Mouse (Mus musculus) olfactory bulb, adult 2 months (tissue): Measurements from ENCODE around the gene Timp3.

Source experiments
- CTCF ChIP-seq: fragments of 200-500 bp; IDR thresholded peaks from 2 replicates; pipeline ENCODE4 v1.5.1; 2012; ENCODE audit warnings: low read depth, mild to moderate bottlenecking, low read length, moderate library complexity; ENCODE audit not compliant: insufficient read depth
- POLR2A ChIP-seq: fragments of 200-500 bp; IDR thresholded peaks from 2 replicates; pipeline ENCODE4 v1.6.1; 2012; ENCODE audit warnings: mild to moderate bottlenecking, low read depth, low read length, moderate library complexity; ENCODE audit not compliant: insufficient read depth

GRCm38 (mm10) chr10:86397577-86398346, 97.6 kb downstream of the Timp3 start:
- TF ChIP-seq CTCF (no peak), POLR2A (no peak)
